Mouse (Mus musculus): ENCODE measurements around the gene Mif. TPM values are rescaled to one million over a fixed set of nuclear protein-coding genes. Genes with fewer than 3 reads are reported as not detected.
A peak's percentile ranks its signal among the peaks of the same experiment; 100 is the strongest.
"Not testable (repeated sequence)": the region's sequence is repeated elsewhere in the genome, so short reads cannot be mapped to it uniquely, and the experiment has no call there.

The Mif gene
- polyA plus RNA-seq, 1 experiment from 2014 or later, result 1,948 TPM

DNA sequence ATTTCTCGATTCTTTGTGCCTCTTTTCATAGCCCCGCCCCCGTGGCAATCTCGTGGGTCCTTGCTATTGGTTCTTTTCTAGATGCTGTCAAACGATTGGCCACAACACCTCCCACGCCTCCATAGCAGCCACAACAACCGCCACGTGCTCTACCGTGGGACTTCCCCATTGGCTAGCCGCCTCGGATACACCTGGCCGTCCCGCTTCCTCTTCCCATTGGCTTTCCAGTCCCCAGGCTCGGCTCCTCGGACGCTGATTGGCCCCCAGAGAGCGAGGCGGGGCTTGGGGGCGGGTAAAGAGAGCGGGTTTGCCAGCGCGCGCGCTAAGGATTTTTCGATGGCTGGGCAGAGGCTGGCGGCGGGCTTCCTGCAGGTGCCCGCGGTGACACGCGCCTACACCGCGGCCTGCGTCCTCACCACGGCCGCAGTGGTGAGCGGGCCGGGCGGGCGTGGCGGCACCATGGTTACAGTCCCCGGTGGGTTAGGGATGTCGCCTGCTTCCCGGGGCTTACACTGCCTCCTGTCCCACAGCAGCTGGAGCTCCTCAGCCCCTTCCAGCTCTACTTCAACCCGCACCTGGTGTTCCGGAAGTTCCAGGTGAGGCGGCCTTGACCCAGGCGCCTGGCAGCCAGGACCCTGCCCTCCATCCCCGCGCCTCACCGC lies 33.2 kb upstream of the Mif start, which contains the start of gene Derl3:
Derl3 (plus strand) TSS at position 325 of the 662 bp plus-strand sequence.
- no peaks in the 10 kb centered on the region; the same call in none of the 2 replicates for H3K4me1 ChIP-seq (ENCODE audit: control insufficient read depth, insufficient read depth, low read length)
- H3K27ac ChIP-seq (ENCODE audit: low read depth, low read length), result peak within 1 kb of the TSS; percentile 40; the same call in 1 of the 2 replicates
- H3K4me3 ChIP-seq (ENCODE audit: low read depth, low read length), result peak within 1 kb of the TSS; percentile 33
- no peaks in the 10 kb centered on the region for H3K27me3 ChIP-seq (ENCODE audit: control insufficient read depth, insufficient read depth, low read length)
- WGBS, result 2% methylated on average over 51 of the region's 51 CpGs
- H3K4me2 ChIP-seq (ENCODE audit: low read depth, low read length), result peak within 1 kb of the TSS; percentile 84
- ATAC-seq (ENCODE audit: low read depth), result peak; percentile 99
- H3K9me3 ChIP-seq (ENCODE audit: control insufficient read depth, low read length), result no peaks in the 10 kb centered on the region
- peaks cover 29% of the 10 kb centered on the region for H3K36me3 ChIP-seq (ENCODE audit: control insufficient read depth, insufficient read depth, low read length)
- H3K9ac ChIP-seq (replicated peaks; ENCODE audit: low read depth, low read length), result peak within 1 kb of the TSS; percentile 55

DNA sequence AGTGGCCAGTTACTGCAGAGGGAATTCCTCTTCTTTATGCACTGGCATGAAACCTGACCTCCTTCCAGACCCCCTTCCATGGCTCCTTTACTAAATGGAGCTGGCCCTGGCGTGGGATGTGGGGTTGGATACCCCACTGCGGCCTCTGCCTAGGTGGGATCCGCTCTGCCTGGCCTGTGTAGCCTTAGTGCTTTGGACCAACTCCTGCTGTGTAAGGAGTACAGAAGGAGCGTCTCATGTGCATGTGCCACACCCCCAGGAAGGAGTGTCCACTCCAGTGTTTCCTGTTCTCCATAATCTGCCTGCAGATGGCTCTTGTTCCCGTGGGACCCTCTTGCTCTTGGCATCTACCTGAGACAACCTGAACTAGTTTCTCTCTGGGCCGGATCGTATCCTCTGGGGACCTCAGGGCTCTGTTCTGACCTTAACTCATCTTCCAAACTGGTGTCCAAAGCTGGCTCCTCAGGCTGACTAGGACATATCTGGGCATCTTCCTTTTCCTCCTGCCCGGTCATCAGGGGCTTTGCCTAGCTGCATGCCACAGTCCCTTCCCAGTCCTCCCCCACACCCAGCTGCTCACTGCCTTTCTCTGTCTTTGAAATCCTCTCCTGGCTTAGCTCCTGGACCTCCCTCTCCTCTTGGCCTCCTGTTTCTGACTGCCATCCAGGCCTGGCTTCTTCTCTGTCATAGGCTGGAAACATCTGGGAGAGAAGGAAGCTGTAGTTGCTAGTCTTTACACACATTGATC lies 29.5 kb upstream of the Mif start:
- no peak overlapping the region for H3K27ac ChIP-seq (ENCODE audit: low read depth, low read length)
- ATAC-seq (ENCODE audit: low read depth), result no peak
- H3K27me3 ChIP-seq (ENCODE audit: control insufficient read depth, insufficient read depth, low read length), result no peaks in the 10 kb centered on the region
- no peak overlapping the region for H3K4me3 ChIP-seq (ENCODE audit: low read depth, low read length)
- no peak overlapping the region for H3K9ac ChIP-seq (replicated peaks; ENCODE audit: low read depth, low read length)
- H3K36me3 ChIP-seq (ENCODE audit: control insufficient read depth, insufficient read depth, low read length), result peaks cover under 1% of the 10 kb centered on the region; the same call in 1 of the 2 replicates
- H3K4me1 ChIP-seq (ENCODE audit: control insufficient read depth, insufficient read depth, low read length), result no peaks in the 10 kb centered on the region; the same call in none of the 2 replicates
- no peaks in the 10 kb centered on the region for H3K9me3 ChIP-seq (ENCODE audit: control insufficient read depth, low read length)
- WGBS, result 55% methylated on average over 8 of the region's 8 CpGs
- no peak overlapping the region for H3K4me2 ChIP-seq (ENCODE audit: low read depth, low read length)

DNA sequence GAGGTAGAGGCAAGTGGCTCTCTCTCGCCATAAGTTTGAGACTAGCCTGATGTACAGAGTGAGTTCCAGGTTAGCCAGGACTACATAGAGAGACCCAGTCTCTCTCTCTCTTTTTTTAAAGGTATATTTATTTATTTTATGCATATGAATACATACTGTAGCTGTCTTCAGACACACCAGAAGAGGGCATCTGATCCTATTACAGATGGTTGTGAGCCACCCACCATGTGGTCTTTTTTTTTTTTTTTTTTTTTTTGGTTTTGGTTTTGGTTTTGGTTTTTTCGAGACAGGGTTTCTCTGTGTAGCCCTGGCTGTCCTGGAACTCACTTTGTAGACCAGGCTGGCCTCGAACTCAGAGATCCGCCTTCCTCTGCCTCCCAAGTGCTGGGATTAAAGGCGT lies 27.5 kb upstream of the Mif start:
- H3K27me3 ChIP-seq (ENCODE audit: control insufficient read depth, insufficient read depth, low read length); H3K9ac ChIP-seq (replicated peaks; ENCODE audit: low read depth, low read length); H3K4me3 ChIP-seq (ENCODE audit: low read depth, low read length); H3K4me2 ChIP-seq (ENCODE audit: low read depth, low read length); ATAC-seq (ENCODE audit: low read depth); H3K36me3 ChIP-seq (ENCODE audit: control insufficient read depth, insufficient read depth, low read length); H3K4me1 ChIP-seq (ENCODE audit: control insufficient read depth, insufficient read depth, low read length); H3K9me3 ChIP-seq (ENCODE audit: control insufficient read depth, low read length); H3K27ac ChIP-seq (ENCODE audit: low read depth, low read length): not testable (repeated sequence)
- 93% methylated on average over 5 of the region's 5 CpGs for WGBS

DNA sequence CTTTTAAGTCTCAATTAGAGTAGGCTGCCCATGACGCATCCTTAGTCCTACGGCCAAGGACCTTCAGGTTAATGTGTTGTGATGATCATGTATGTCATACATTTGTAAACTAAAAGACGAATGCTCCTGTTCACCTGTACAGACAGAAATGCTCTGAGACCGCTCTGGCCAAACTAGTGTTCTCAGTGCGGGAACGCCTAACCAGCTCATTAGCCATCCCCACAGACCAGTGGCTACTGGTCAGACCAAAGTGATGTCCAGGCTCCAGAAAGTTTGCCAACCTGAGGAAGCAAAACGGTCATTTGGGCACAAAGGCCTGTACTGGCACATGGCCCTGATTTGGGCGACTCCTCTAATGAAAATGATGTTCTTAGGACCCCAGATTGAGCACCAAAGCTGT lies 24.7 kb upstream of the Mif start:
- Histone ChIP-seq H3K36me3 (ENCODE audit: control insufficient read depth, insufficient read depth, low read length) (no peaks in the 10 kb centered on the region), H3K9ac (replicated peaks; ENCODE audit: low read depth, low read length) (no peak overlapping the region), H3K4me2 (ENCODE audit: low read depth, low read length) (no peak overlapping the region), H3K27ac (ENCODE audit: low read depth, low read length) (no peak overlapping the region), H3K27me3 (ENCODE audit: control insufficient read depth, insufficient read depth, low read length) (no peaks in the 10 kb centered on the region), H3K4me1 (ENCODE audit: control insufficient read depth, insufficient read depth, low read length) (no peaks in the 10 kb centered on the region), H3K9me3 (ENCODE audit: control insufficient read depth, low read length) (no peaks in the 10 kb centered on the region), H3K4me3 (ENCODE audit: low read depth, low read length) (no peak overlapping the region)
- no peak for ATAC-seq (ENCODE audit: low read depth)
- 95% methylated on average over 8 of the region's 8 CpGs for WGBS

DNA sequence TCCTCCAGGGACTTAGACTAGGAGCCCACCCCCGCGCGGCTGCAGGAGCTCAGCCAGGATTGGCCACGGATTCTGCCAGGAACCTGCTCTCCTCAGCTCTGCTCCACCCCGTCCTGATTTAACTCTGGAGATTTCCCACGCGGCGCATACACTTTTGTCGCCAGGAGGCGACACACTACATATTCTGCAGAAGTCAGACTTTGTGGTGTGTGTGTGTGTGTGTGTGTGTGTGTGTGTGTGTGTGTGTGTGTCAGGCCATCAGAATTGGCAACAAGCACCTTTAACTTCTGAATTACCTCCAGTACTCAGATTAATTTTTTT lies 23.2 kb upstream of the Mif start:
- WGBS, result under 1% methylated on average over 10 of the region's 10 CpGs
- no peak overlapping the region for H3K9ac ChIP-seq (replicated peaks; ENCODE audit: low read depth, low read length)
- peak; percentile 72 for ATAC-seq (ENCODE audit: low read depth)
- H3K9me3 ChIP-seq (ENCODE audit: control insufficient read depth, low read length), result no peaks in the 10 kb centered on the region
- H3K27ac ChIP-seq (ENCODE audit: low read depth, low read length), result no peak overlapping the region
- H3K36me3 ChIP-seq (ENCODE audit: control insufficient read depth, insufficient read depth, low read length), result no peaks in the 10 kb centered on the region
- no peaks in the 10 kb centered on the region for H3K27me3 ChIP-seq (ENCODE audit: control insufficient read depth, insufficient read depth, low read length)
- no peak overlapping the region for H3K4me3 ChIP-seq (ENCODE audit: low read depth, low read length)
- H3K4me2 ChIP-seq (ENCODE audit: low read depth, low read length), result no peak overlapping the region
- no peaks in the 10 kb centered on the region for H3K4me1 ChIP-seq (ENCODE audit: control insufficient read depth, insufficient read depth, low read length)

DNA sequence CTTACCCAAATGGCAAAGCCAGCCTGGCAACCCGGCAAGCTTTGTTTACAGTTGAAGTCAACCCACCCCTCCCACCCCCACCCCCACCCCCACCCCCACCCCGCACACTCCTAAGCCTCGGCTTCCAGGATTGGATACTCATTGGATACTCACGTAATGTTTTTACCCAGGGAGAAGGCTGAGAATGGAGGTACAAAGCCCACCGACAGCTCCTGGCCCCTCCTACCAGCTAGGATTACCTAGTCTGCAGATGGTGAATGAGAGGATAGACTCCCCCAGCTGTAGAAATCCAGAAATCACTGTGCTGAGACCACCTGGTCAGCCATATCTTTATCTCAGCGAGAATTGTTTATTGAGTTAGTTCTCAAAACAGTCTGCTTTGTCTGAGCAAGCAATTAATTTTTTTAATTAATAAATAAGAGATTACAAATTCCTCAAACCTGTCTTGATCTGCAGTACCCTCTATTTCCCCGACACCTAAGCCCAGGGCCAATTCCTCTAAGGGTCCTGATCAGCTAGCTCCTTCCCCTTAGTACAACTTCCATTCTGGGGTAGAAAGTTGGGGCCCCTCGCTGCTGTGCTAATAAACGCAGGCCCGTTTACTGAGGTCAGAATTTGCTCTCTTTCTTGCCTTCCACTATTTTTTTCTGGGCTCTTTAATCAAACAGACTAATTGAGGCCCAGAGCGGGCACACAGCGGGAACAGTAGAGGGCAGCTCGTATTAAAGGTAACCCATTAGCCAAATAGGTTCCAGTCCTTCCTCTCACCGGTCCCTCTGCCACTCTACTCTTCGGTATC lies 22.6 kb upstream of the Mif start:
- Histone ChIP-seq H3K36me3 (ENCODE audit: control insufficient read depth, insufficient read depth, low read length) (no peaks in the 10 kb centered on the region), H3K27me3 (ENCODE audit: control insufficient read depth, insufficient read depth, low read length) (no peaks in the 10 kb centered on the region), H3K4me2 (ENCODE audit: low read depth, low read length) (no peak overlapping the region), H3K4me3 (ENCODE audit: low read depth, low read length) (no peak overlapping the region), H3K4me1 (ENCODE audit: control insufficient read depth, insufficient read depth, low read length) (no peaks in the 10 kb centered on the region), H3K9ac (replicated peaks; ENCODE audit: low read depth, low read length) (no peak overlapping the region), H3K9me3 (ENCODE audit: control insufficient read depth, low read length) (no peaks in the 10 kb centered on the region), H3K27ac (ENCODE audit: low read depth, low read length) (no peak overlapping the region)
- ATAC-seq (ENCODE audit: low read depth), result peak; percentile 47; the same call in 1 of the 2 replicates
- 6% methylated on average over 15 of the region's 15 CpGs for WGBS

DNA sequence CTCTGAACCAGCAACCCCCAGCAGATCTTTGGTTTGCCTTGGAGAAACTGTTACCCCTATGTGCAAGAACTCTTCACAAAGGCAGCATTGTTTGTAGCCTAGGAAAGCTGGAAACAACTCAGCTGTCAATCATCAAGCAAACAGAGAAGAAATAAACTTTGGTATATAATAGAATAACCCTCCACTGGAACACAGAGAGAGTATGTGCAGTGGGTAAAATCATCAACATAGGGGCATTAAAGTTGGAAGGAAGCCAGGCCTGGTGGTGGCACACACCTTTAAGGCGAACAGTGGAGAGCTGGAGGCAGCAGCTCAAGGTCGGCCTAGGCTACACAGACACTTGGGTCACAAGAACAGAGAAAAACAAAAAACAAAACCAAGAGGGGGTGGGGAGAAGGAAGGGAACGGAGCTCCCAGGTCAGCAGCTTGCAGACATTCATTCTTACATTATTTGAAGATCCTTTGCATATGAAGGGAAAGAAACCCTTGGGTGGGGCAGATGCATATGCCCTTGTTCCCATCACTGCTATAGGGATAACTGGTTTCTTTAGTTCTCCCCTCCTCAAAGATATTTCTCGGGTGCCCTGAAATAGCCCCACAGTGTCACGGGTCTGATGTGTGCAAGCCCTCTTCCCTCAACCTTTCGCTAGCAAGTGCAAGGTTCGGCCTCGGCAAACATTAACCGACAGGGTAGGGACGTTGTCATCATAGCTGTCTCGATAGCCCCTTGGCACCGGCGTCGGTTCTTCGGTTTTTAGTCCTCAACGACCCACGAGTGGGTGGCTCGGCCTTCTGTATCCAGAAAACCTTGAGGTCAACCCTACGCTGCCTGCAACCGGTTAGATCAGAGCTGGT lies 21.8 kb upstream of the Mif start:
- Histone ChIP-seq H3K4me2 (ENCODE audit: low read depth, low read length) (no peak overlapping the region), H3K27me3 (ENCODE audit: control insufficient read depth, insufficient read depth, low read length) (no peaks in the 10 kb centered on the region), H3K9ac (replicated peaks; ENCODE audit: low read depth, low read length) (no peak overlapping the region), H3K4me1 (ENCODE audit: control insufficient read depth, insufficient read depth, low read length) (no peaks in the 10 kb centered on the region), H3K4me3 (ENCODE audit: low read depth, low read length) (no peak overlapping the region), H3K9me3 (ENCODE audit: control insufficient read depth, low read length) (no peaks in the 10 kb centered on the region), H3K27ac (ENCODE audit: low read depth, low read length) (no peak overlapping the region), H3K36me3 (ENCODE audit: control insufficient read depth, insufficient read depth, low read length) (no peaks in the 10 kb centered on the region)
- no peak for ATAC-seq (ENCODE audit: low read depth)
- WGBS, result 21% methylated on average over 20 of the region's 20 CpGs

DNA sequence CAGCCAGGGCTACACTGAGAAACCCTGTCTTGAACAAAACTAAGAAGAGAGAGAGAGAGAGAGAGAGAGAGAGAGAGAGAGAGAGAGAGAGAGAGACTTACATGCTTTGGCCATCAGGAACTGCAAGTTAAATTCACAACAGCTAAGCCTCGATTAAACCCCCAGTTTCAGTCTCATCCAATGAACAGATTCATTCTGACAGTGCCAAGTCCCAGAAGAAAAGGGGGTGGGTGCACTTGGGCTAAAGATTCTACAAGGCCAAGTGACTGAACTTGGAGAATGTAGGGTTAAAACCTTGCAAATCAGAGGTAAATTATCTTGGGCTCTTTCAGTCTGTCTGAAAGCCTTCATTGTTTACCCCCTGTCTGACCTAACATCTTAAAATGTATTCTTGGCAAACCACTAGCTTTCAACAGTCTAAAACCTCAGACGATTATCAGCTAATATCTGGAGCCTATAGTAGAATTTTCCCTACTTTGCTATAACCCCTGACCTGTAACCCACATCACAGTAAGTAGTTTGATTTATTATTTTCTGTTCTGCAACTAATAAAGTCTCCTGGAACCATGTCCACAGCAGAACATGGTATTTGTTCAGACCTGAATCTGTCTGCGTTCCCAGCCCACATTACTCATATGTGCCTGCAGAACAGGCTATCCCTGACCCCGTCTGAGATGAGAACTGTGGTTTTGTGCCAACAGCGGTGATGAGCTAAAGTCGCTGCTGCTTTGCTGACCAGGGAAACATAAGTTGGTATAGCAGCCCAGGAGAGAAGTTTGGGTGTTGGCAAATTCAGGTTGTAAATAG lies 20.9 kb upstream of the Mif start:
- ATAC-seq (ENCODE audit: low read depth), result no peak
- no peak overlapping the region for H3K4me3 ChIP-seq (ENCODE audit: low read depth, low read length)
- H3K27ac ChIP-seq (ENCODE audit: low read depth, low read length), result no peak overlapping the region
- no peaks in the 10 kb centered on the region for H3K27me3 ChIP-seq (ENCODE audit: control insufficient read depth, insufficient read depth, low read length)
- H3K36me3 ChIP-seq (ENCODE audit: control insufficient read depth, insufficient read depth, low read length), result no peaks in the 10 kb centered on the region
- H3K9me3 ChIP-seq (ENCODE audit: control insufficient read depth, low read length), result no peaks in the 10 kb centered on the region
- H3K9ac ChIP-seq (replicated peaks; ENCODE audit: low read depth, low read length), result no peak overlapping the region
- WGBS, result 60% methylated on average over 6 of the region's 6 CpGs
- H3K4me1 ChIP-seq (ENCODE audit: control insufficient read depth, insufficient read depth, low read length), result no peaks in the 10 kb centered on the region
- no peak overlapping the region for H3K4me2 ChIP-seq (ENCODE audit: low read depth, low read length)

All from neural tube, embryonic 14.5 days (tissue).